Mouse (Mus musculus) embryonic fibroblast, embryonic 13.5 days (primary cell): ENCODE data around the gene Hand2. TPM values are rescaled to one million over a fixed set of nuclear protein-coding genes. Genes with fewer than 3 reads are reported as not detected.

Source experiments
- H3K27ac ChIP-seq: 2 replicates; pipeline ENCODE4 v1.5.1; 2012; ENCODE audit warnings: low read length, control low read depth, inconsistent platforms; ENCODE audit not compliant: insufficient read depth
- H3K4me1 ChIP-seq: 2 replicates; pipeline ENCODE4 v1.6.1; 2011; ENCODE audit warnings: low read length; ENCODE audit not compliant: control insufficient read depth, insufficient read depth
- H3K4me3 ChIP-seq: 2 replicates; pipeline ENCODE4 v1.5.1; 2011; ENCODE audit warnings: mild to moderate bottlenecking, control low read depth, low read length; ENCODE audit not compliant: insufficient read depth
- CTCF ChIP-seq: IDR thresholded peaks from 2 replicates; pipeline ENCODE4 v1.5.1; 2011; ENCODE audit warnings: mild to moderate bottlenecking, control low read depth, low read length, moderate library complexity, borderline replicate concordance; ENCODE audit not compliant: insufficient read depth
- POLR2A ChIP-seq: IDR thresholded peaks from 2 replicates; pipeline ENCODE4 v1.6.1; 2011; ENCODE audit warnings: low read depth, mild to moderate bottlenecking, control low read depth, low read length, moderate library complexity
- polyA plus RNA-seq: library from polyadenylated mRNA; stranded (reverse); fragments of >200 nt; gene quantifications from 2 replicates; pipeline ENCODE4 v1.2.4, GENCODE M21; 2011; ENCODE audit warnings: low read depth; ENCODE audit not compliant: missing spikeins, insufficient read length

Hand2 gene
- polyA plus RNA-seq, 1 experiment: 5.0 TPM

- Histone ChIP-seq H3K4me3 (peak overlapping the region; percentile 28), H3K27ac (no peak overlapping the region), H3K4me1 (no peaks in the 10 kb centered on the region)
- peak; percentile 22; the same call in 1 of the 2 replicates for TF ChIP-seq CTCF
- no peak for TF ChIP-seq POLR2A
Observed at GRCm38 (mm10) chr8:57353346-57354305, 32.8 kb downstream of the Hand2 start.

- TF ChIP-seq CTCF (no peak), POLR2A (no peak)
- Histone ChIP-seq H3K4me1 (no peaks in the 10 kb centered on the region), H3K4me3 (no peak overlapping the region), H3K27ac (no peak overlapping the region)
Observed at GRCm38 (mm10) chr8:57354876-57355275, 34.1 kb downstream of the Hand2 start.

GRCm38 (mm10) chr8:57356529-57357325, 35.9 kb downstream of the Hand2 start:
- Histone ChIP-seq H3K4me3 (no peak overlapping the region), H3K27ac (no peak overlapping the region), H3K4me1 (peaks cover 3% of the 10 kb centered on the region; the same call in 1 of the 2 replicates)
- TF ChIP-seq POLR2A (no peak), CTCF (no peak)

GRCm38 (mm10) chr8:57360493-57360892, 39.7 kb downstream of the Hand2 start:
- H3K4me3 ChIP-seq: no peak overlapping the region
- H3K4me1 ChIP-seq: peaks cover 3% of the 10 kb centered on the region; the same call in 1 of the 2 replicates
- TF ChIP-seq CTCF (no peak), POLR2A (no peak)
- H3K27ac ChIP-seq: no peak overlapping the region

- Histone ChIP-seq H3K4me1 (peaks cover 3% of the 10 kb centered on the region; the same call in 1 of the 2 replicates), H3K27ac (no peak overlapping the region), H3K4me3 (no peak overlapping the region)
- TF ChIP-seq CTCF (no peak), POLR2A (no peak)
Observed at GRCm38 (mm10) chr8:57361003-57361805, 40.4 kb downstream of the Hand2 start.

GRCm38 (mm10) chr8:57362881-57363280, 42.1 kb downstream of the Hand2 start:
- no peak for TF ChIP-seq CTCF
- no peak for TF ChIP-seq POLR2A
- Histone ChIP-seq H3K4me3 (no peak overlapping the region), H3K27ac (no peak overlapping the region), H3K4me1 (peaks cover 3% of the 10 kb centered on the region; the same call in 1 of the 2 replicates)

- Histone ChIP-seq H3K4me3 (no peak overlapping the region), H3K4me1 (no peaks in the 10 kb centered on the region), H3K27ac (no peak overlapping the region)
- TF ChIP-seq POLR2A: no peak
Observed at GRCm38 (mm10) chr8:57374044-57374443, 53.3 kb downstream of the Hand2 start.

Other genes starting within 250 kb of the Hand2 start
- gene Scrg1, start 134.9 kb downstream of the Hand2 start, polyA plus RNA-seq: 1.0 TPM in 1 of 2 replicates, not detected in the other
- gene Sap30, start 166.9 kb downstream of the Hand2 start, polyA plus RNA-seq: 11.2 and 14.8 TPM in 2 replicates
- gene Hmgb2, start 190.9 kb downstream of the Hand2 start, polyA plus RNA-seq: 26.8 and 35.4 TPM in 2 replicates